Mouse (Mus musculus): ENCODE results near the gene Elfn2. TPM values are rescaled to one million over a fixed set of nuclear protein-coding genes. Genes with fewer than 3 reads are reported as not detected.

Gene Elfn2
- polyA plus RNA-seq, 1 experiment from 2014 or later = 0.07 TPM

DNA sequence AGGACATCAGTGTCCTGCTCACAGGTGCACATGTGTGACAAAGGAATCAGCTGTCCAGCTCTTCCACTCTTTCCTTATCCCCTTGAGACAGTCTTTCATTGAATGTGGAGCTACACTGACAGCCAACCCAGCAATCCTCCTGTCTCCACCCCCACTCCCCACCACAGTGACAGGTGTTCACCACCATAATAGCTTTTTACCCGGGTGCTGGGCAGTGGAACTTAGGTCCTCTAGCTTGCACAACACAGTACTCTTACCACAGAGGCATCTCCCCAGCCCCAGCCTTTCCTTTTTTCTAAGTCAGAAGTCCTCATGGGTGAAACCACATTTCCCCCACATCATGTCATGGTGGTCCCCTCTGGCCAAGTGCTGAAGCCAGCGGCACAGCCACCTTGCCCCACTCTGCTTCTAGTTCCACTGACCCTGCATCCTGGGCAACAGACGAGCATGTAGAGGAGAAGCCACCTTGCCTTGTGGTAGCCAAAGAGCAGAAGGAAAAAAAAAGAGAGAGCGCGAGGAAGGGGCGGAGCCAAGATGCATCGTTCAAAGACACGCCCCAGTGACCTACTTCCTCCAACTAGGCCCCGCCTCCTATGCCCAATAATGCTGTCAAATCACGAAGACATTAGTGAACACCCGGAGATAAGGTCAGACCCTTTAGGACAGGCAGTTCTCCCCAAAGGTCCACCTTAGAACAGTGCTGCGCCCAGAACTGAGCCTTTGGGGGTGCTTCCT is 11.9 kb upstream of the Elfn2 start:
- peaks cover 2% of the 10 kb centered on the region; the same call in 1 of the 2 replicates for H3K27me3 ChIP-seq (ENCODE audit: insufficient read depth, low read length)
- no peak for ATAC-seq (ENCODE audit: low FRiP score, low TSS enrichment)
- no peak overlapping the region for H3K9ac ChIP-seq (replicated peaks; ENCODE audit: low read length)
- no peak overlapping the region for H3K27ac ChIP-seq (ENCODE audit: low read length)
- peaks cover 5% of the 10 kb centered on the region for H3K4me1 ChIP-seq (ENCODE audit: insufficient read depth, low read length)
- no peaks in the 10 kb centered on the region for H3K9me3 ChIP-seq (ENCODE audit: low read length)
- no peak overlapping the region for H3K4me3 ChIP-seq (ENCODE audit: low read length)
- no peak overlapping the region for H3K4me2 ChIP-seq (replicated peaks; ENCODE audit: low read depth, low read length)
- 77% methylated on average over 12 of the region's 12 CpGs for WGBS
- H3K36me3 ChIP-seq (ENCODE audit: insufficient read depth, low read length) = no peaks in the 10 kb centered on the region

GRCm38 (mm10) chr15:78726697-78727096 is 8.1 kb upstream of the Elfn2 start:
- Histone ChIP-seq H3K4me3 (ENCODE audit: low read length) (no peak overlapping the region), H3K27me3 (ENCODE audit: insufficient read depth, low read length) (peaks cover 8% of the 10 kb centered on the region; the same call in 1 of the 2 replicates), H3K36me3 (ENCODE audit: insufficient read depth, low read length) (no peaks in the 10 kb centered on the region), H3K4me2 (replicated peaks; ENCODE audit: low read depth, low read length) (no peak overlapping the region), H3K9me3 (ENCODE audit: low read length) (no peaks in the 10 kb centered on the region), H3K4me1 (ENCODE audit: insufficient read depth, low read length) (no peaks in the 10 kb centered on the region), H3K9ac (replicated peaks; ENCODE audit: low read length) (no peak overlapping the region), H3K27ac (ENCODE audit: low read length) (no peak overlapping the region)
- no peak for ATAC-seq (ENCODE audit: low FRiP score, low TSS enrichment)
- 41% methylated on average over 7 of the region's 7 CpGs for WGBS

DNA sequence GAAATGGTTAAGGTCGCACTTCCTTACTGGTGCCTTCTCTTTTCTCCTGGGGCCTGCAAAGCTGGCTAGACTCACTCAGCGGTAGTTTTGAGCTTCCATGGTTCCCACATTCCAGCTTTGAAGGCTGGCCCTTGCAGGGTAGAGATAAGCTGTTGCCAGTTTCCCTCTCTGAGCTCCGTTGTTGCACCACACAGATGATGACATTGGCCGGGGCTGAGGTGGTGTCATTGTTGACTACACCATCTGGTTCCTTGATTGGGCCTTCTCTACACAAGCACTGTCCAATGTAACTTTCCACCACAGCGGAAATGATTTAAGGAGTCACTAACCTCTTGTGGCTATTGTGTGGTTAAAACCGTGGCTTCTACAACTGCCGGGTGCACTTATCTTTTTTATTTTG is 2.0 kb upstream of the Elfn2 start:
- peaks cover 59% of the 10 kb centered on the region for H3K27me3 ChIP-seq (ENCODE audit: insufficient read depth, low read length)
- no peaks in the 10 kb centered on the region for H3K36me3 ChIP-seq (ENCODE audit: insufficient read depth, low read length)
- no peak overlapping the region for H3K4me3 ChIP-seq (ENCODE audit: low read length)
- no peak overlapping the region for H3K4me2 ChIP-seq (replicated peaks; ENCODE audit: low read depth, low read length)
- H3K9ac ChIP-seq (replicated peaks; ENCODE audit: low read length) = no peak overlapping the region
- H3K4me1 ChIP-seq (ENCODE audit: insufficient read depth, low read length) = peaks cover 16% of the 10 kb centered on the region
- no peak for ATAC-seq (ENCODE audit: low FRiP score, low TSS enrichment)
- no peak overlapping the region for H3K27ac ChIP-seq (ENCODE audit: low read length)
- no peaks in the 10 kb centered on the region for H3K9me3 ChIP-seq (ENCODE audit: low read length)
- WGBS = 71% methylated on average over 7 of the region's 7 CpGs

DNA sequence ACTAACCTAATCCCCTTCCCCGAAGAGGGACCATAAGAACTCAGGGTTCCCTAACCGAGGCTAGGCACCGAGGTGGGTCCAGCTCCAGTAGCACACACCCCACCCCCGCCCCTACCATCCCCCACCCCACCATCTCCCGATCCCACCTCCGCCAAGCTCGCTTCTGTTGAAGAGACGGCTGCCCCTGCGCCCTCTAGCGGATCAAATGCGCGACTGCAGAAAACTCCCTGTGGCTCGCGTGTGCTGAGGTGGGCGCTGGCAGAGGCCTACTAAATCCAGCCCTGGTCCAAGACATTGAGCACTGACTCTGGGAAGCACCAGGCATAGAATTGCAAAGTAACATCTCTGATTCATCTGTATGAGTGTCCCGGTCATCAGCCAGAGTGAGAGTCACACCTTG is 1.5 kb upstream of the Elfn2 start:
- Histone ChIP-seq H3K36me3 (ENCODE audit: insufficient read depth, low read length) (no peaks in the 10 kb centered on the region), H3K4me3 (ENCODE audit: low read length) (no peak overlapping the region), H3K9ac (replicated peaks; ENCODE audit: low read length) (no peak overlapping the region), H3K27me3 (ENCODE audit: insufficient read depth, low read length) (peaks cover 64% of the 10 kb centered on the region), H3K9me3 (ENCODE audit: low read length) (no peaks in the 10 kb centered on the region), H3K4me2 (replicated peaks; ENCODE audit: low read depth, low read length) (no peak overlapping the region), H3K27ac (ENCODE audit: low read length) (no peak overlapping the region), H3K4me1 (ENCODE audit: insufficient read depth, low read length) (peaks cover 16% of the 10 kb centered on the region)
- 3% methylated on average over 16 of the region's 16 CpGs for WGBS
- no peak for ATAC-seq (ENCODE audit: low FRiP score, low TSS enrichment)

DNA sequence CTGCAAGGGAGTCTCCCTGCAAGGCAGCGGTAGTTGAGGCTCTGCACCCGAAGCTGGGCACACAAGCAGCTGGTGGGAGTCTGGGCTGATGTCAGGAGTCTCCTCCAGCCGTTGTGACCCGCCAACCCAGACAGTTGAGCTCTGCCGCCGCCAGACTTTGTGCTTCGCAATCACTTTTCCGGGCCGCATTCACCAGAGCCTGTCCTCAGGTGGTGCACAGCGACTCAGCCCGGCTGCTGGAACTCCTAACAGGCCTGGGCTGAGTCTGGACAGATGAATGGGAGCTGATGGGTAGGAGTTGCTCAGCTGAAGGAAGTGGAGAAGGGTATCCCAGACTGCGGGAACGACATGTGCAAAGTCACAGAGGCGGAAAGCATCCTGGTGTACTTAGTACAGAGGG is 845 bp upstream of the Elfn2 start:
- Histone ChIP-seq H3K4me3 (ENCODE audit: low read length) (no peak overlapping the region), H3K27me3 (ENCODE audit: insufficient read depth, low read length) (peaks cover 70% of the 10 kb centered on the region), H3K27ac (ENCODE audit: low read length) (no peak overlapping the region), H3K9ac (replicated peaks; ENCODE audit: low read length) (no peak overlapping the region), H3K9me3 (ENCODE audit: low read length) (no peaks in the 10 kb centered on the region), H3K4me2 (replicated peaks; ENCODE audit: low read depth, low read length) (no peak overlapping the region; the same call in 1 of the 2 replicates), H3K4me1 (ENCODE audit: insufficient read depth, low read length) (peaks cover 16% of the 10 kb centered on the region), H3K36me3 (ENCODE audit: insufficient read depth, low read length) (no peaks in the 10 kb centered on the region)
- ATAC-seq (ENCODE audit: low FRiP score, low TSS enrichment) = no peak
- WGBS = 4% methylated on average over 14 of the region's 14 CpGs

DNA sequence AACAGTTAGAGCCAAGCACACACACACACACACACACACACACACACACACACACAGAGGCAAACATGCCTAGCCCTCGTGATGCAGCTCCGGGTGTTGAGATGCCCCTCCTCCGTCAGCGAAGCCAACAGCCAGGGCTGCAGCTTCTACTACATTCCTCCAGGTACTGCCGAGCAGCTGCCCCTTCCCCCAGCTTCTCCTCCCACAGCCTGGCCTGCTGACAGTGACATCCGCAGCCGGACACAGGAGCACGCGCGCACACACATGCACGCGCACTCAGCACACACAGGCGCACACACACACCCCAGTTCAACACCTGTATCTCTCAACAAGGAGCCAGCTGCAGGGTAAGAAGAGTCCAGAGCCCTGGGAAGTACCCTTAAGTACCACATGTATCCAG is 1.6 kb downstream of the Elfn2 start:
- no peaks in the 10 kb centered on the region for H3K9me3 ChIP-seq (ENCODE audit: low read length)
- H3K4me1 ChIP-seq (ENCODE audit: insufficient read depth, low read length) = peaks cover 25% of the 10 kb centered on the region
- H3K36me3 ChIP-seq (ENCODE audit: insufficient read depth, low read length) = no peaks in the 10 kb centered on the region
- H3K27ac ChIP-seq (ENCODE audit: low read length) = no peak overlapping the region
- no peak for ATAC-seq (ENCODE audit: low FRiP score, low TSS enrichment)
- H3K4me3 ChIP-seq (ENCODE audit: low read length) = no peak overlapping the region
- 37% methylated on average over 13 of the region's 13 CpGs for WGBS
- peaks cover 89% of the 10 kb centered on the region for H3K27me3 ChIP-seq (ENCODE audit: insufficient read depth, low read length)
- H3K4me2 ChIP-seq (replicated peaks; ENCODE audit: low read depth, low read length) = no peak overlapping the region
- H3K9ac ChIP-seq (replicated peaks; ENCODE audit: low read length) = no peak overlapping the region

DNA sequence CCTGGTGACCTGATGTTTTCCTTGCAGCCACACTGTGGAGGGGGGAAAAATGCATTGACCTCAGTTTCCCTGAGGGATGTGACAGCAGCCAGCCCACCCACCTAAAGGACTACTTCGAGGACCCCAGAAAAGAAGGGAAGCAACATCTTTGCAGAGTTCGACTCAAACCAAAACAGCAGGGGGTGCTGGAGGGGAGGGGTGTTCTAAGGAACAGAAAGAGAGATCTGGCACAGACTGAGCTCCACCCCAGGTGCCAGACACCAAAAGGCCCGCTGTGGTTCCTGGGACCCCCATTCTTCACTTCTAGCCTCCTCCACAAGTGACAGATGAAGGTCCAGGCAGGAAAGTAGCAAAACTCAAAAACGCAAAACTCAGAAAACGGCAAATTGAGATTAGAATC is 2.7 kb downstream of the Elfn2 start:
- 48% methylated on average over 5 of the region's 5 CpGs for WGBS
- Histone ChIP-seq H3K4me2 (replicated peaks; ENCODE audit: low read depth, low read length) (no peak overlapping the region), H3K4me3 (ENCODE audit: low read length) (no peak overlapping the region), H3K36me3 (ENCODE audit: insufficient read depth, low read length) (no peaks in the 10 kb centered on the region), H3K9ac (replicated peaks; ENCODE audit: low read length) (no peak overlapping the region), H3K27ac (ENCODE audit: low read length) (no peak overlapping the region), H3K9me3 (ENCODE audit: low read length) (no peaks in the 10 kb centered on the region), H3K4me1 (ENCODE audit: insufficient read depth, low read length) (peaks cover 25% of the 10 kb centered on the region), H3K27me3 (ENCODE audit: insufficient read depth, low read length) (peaks cover 100% of the 10 kb centered on the region)
- ATAC-seq (ENCODE audit: low FRiP score, low TSS enrichment) = no peak

DNA sequence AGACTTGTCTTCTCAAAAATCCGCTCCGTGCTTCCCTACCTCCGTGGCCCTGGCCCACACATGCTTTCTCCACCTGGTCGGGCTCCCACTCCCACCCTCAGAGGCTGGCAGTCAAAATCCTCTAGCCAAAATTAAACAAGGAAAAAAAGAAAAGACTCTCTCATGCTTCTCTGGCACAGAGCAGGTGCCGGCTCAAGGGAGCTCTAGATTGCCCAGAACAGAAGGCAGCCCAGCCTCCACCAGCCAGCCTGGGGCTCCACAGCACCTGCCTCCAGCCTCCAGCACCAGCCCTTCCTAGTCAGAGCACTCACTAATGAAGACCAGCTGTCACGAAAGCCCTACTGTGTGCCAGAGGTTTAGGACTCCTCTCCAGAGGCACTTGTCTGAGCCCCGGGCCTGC is 4.8 kb downstream of the Elfn2 start:
- H3K27me3 ChIP-seq (ENCODE audit: insufficient read depth, low read length) = peaks cover 86% of the 10 kb centered on the region
- peaks cover 19% of the 10 kb centered on the region for H3K4me1 ChIP-seq (ENCODE audit: insufficient read depth, low read length)
- WGBS = 84% methylated on average over 7 of the region's 7 CpGs
- no peak overlapping the region for H3K4me3 ChIP-seq (ENCODE audit: low read length)
- no peaks in the 10 kb centered on the region for H3K36me3 ChIP-seq (ENCODE audit: insufficient read depth, low read length)
- no peaks in the 10 kb centered on the region for H3K9me3 ChIP-seq (ENCODE audit: low read length)
- no peak overlapping the region for H3K27ac ChIP-seq (ENCODE audit: low read length)
- H3K4me2 ChIP-seq (replicated peaks; ENCODE audit: low read depth, low read length) = no peak overlapping the region
- no peak overlapping the region for H3K9ac ChIP-seq (replicated peaks; ENCODE audit: low read length)
- no peak for ATAC-seq (ENCODE audit: low FRiP score, low TSS enrichment)

DNA sequence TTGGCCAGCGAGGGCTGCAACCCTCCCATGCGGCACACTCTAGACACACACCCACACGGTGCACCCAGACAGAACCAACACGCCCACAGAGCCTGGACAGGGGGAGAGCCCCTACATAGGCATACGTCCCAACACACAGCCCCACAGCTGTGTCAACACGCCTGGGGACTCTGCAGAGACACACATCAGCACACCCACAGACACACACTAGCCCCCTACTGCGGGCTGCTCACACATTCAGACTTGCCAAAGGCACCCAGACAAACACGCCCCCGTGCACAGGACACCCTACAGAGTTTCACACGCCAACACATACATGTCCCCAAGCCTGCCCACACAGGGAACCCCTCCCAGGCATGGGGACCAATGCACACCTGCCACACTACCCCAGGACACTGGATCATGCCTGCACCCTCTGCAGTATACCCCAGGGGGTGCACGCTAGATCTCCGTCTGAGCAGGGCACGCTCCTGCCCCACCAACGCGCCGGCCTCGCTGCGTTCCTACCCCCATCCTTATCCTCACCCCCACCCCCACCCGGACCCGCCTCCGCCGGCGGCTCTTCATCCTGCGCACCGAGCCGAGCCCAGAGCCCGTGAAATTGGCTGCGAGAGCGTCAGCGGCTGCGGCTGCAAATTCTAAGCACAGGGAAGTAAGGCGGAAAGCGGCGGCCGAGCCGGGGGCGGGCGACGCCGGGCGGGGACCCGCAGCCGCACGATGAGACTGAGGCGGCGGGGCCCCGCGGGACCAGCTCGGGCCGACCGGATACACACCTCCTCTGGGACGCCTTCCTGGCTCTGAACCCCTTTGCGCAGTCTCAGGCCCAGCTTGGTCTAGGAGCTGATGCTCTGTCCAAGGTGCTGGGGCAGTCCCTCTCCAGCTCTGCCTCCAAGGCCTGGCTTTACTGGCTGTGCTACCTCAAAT is 6.0 kb downstream of the Elfn2 start:
- Histone ChIP-seq H3K4me3 (ENCODE audit: low read length) (peak overlapping the region; percentile 35), H3K27me3 (ENCODE audit: insufficient read depth, low read length) (peaks cover 74% of the 10 kb centered on the region), H3K36me3 (ENCODE audit: insufficient read depth, low read length) (no peaks in the 10 kb centered on the region), H3K9ac (replicated peaks; ENCODE audit: low read length) (no peak overlapping the region), H3K4me2 (replicated peaks; ENCODE audit: low read depth, low read length) (peak overlapping the region; percentile 51), H3K4me1 (ENCODE audit: insufficient read depth, low read length) (peaks cover 11% of the 10 kb centered on the region), H3K27ac (ENCODE audit: low read length) (no peak overlapping the region), H3K9me3 (ENCODE audit: low read length) (no peaks in the 10 kb centered on the region)
- peak; percentile 64; the same call in 1 of the 2 replicates for ATAC-seq (ENCODE audit: low FRiP score, low TSS enrichment)
- WGBS = 7% methylated on average over 51 of the region's 53 CpGs

GRCm38 (mm10) chr15:78711935-78712334 is 6.6 kb downstream of the Elfn2 start:
- Histone ChIP-seq H3K4me1 (ENCODE audit: insufficient read depth, low read length) (peaks cover 9% of the 10 kb centered on the region), H3K4me2 (replicated peaks; ENCODE audit: low read depth, low read length) (no peak overlapping the region), H3K4me3 (ENCODE audit: low read length) (no peak overlapping the region), H3K27me3 (ENCODE audit: insufficient read depth, low read length) (peaks cover 67% of the 10 kb centered on the region), H3K9me3 (ENCODE audit: low read length) (no peaks in the 10 kb centered on the region), H3K9ac (replicated peaks; ENCODE audit: low read length) (no peak overlapping the region), H3K36me3 (ENCODE audit: insufficient read depth, low read length) (no peaks in the 10 kb centered on the region), H3K27ac (ENCODE audit: low read length) (no peak overlapping the region)
- ATAC-seq (ENCODE audit: low FRiP score, low TSS enrichment) = no peak
- WGBS = 59% methylated on average over 7 of the region's 7 CpGs

All from kidney, embryonic 16.5 days (tissue).